Mouse (Mus musculus): ENCODE data around the gene Creb3l2.

- TF ChIP-seq CTCF (IDR thresholded peaks at IDR 0.05; ENCODE audit: low read depth, low read length) (no peak), POLR2A (IDR thresholded peaks at IDR 0.05; ENCODE audit: insufficient read depth, low read length) (no peak)
Observed at GRCm38 (mm10) chr6:37478481-37478880, 36.5 kb upstream of the Creb3l2 start.
